Mouse (Mus musculus) activated CD4-positive, CD25-positive, alpha-beta regulatory T cell, adult 4 months (primary cell): ENCODE results near the gene Tmem8b. TPM values are rescaled to one million over a fixed set of nuclear protein-coding genes. Genes with fewer than 3 reads are reported as not detected.
A peak's percentile ranks its signal among the peaks of the same experiment; 100 is the strongest.

Experiments
- ATAC-seq: one replicate; pipeline ENCODE4 v1.8.0; 2017
- polyA plus RNA-seq, 2 experiments: library from polyadenylated mRNA; unstranded; fragments of 100-300 nt; shearing (Covaris generic); gene quantifications; one replicate each; pipeline ENCODE4 v1.2.1; 2017

Gene Tmem8b
- polyA plus RNA-seq, result under 1 TPM; 0.38 to 0.90 TPM

DNA sequence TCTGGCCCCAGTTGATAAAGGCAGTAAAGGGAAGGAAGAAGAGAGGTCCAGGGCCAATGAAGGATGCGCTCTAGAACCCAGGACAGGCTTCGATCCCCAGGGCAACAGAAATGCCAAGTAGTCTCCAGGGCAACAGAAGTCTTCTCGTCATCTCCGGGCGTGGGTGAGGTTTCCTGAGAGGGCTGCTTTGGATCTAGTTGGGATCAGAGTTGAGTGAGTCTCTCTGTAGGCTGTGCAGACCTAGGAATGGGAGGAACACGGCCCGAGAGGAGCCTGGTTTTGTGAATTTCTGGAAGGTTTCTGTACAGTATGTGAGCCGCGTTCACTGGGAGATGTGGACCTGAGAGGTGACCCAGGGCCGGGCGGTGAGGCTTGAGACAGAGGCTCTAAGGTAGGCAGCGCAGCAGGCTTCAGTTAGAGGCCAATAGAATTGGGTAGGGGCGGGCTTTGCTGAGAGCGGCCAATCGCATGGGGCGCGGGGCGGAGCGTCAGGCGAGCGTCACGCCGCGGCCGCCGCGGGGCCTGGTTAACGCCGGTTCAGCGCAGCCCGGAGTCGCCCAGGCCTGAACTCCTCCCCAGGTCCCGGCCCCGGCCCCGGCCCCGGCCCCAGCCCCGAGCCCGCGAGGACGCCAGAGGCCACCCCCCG, at the start of gene Tmem8b, which contains the start of gene Fam221b:
TSS of gene Tmem8b (plus strand) at position 190 of the 646 bp plus-strand sequence.
TSS of gene Fam221b (minus strand) at position 364 of the 646 bp plus-strand sequence.
- ATAC-seq, result peak; percentile 97

DNA sequence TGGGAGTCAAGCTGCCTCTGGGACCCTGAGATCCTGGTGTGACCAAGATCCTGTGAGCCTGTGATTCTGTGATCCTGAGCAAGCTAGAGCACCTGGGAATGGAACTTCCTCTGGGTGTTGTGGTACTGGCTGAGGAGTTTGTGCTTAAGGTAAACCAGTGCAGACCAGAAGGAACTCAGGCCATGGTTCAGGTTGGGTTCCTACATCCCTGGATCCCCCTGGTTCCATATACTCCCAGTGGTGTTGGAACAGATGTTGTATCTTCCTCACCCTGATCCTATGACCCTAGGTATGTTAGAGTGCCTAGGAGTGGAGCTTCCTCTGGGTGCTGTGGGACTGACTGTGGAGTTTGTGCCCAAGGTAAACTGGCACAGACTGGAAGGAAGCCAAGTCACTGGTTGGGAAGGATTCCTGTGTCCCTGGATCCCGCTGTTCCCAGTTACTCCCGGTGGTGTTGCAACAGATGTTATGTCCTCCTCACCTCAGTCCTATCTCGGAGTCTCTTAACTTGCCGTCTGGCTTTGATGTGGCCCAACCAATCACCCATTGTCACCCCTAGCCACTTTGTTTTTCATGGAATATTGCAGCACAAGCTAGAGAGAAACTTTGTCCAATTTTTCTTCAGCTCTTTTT, 48.5 kb upstream of the Tmem8b start:
- no peak for ATAC-seq

- no peak for ATAC-seq
Observed at GRCm38 (mm10) chr4:43629106-43629817, 39.5 kb upstream of the Tmem8b start.

DNA sequence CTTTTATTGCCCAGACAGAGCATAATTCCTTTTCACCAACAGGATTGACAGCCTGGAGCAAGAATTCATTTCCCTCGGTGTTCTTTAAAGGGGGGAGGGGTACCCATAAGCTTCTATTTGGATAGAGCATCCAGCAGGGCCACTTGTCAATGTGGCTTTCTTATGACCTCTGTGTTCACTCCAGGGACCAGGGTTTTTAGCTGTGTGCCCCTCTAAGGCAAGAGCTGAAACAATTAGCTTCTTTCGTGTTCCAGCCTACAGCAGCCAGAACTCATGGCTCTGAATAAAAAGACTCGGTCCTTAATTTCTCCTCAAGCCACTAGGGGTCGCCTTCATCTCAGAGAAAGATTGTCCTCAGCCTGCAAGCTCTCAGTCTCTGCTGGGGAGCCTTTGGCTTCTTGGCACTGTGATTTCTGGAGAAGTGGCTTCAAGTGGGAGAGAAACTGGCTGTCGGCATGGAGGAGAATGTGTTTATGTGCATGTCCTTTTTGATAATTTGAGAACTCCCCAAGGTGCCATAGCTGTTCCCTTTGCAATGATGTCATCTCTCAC, 38.7 kb upstream of the Tmem8b start:
- ATAC-seq, result no peak

DNA sequence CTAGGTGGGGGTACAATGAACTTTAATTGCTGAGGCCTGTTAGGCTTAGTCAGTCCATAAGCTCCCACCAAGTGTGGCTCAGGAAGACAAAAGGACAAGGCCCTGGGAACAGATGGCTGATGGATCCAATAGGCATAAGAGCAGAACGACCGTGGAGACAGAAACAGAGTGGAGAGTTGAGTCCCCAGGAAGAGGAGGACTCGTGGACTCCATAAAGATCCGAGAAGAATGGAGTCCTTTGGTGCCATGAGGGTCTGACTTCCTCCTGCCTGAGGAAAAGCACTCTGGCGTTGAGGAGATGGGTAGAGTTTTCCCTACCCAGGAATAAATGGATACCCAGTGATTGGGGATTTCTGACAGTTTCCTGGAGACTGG, 38.1 kb upstream of the Tmem8b start:
- no peak for ATAC-seq

GRCm38 (mm10) chr4:43631046-43631955, 37.5 kb upstream of the Tmem8b start, which contains the start of gene Npr2:
Gene Npr2, plus strand, starts transcription at chr4:43631935.
- no peak for ATAC-seq

- ATAC-seq, result no peak
Observed at GRCm38 (mm10) chr4:43631956-43632920, 36.5 kb upstream of the Tmem8b start.

GRCm38 (mm10) chr4:43633296-43633695, 35.5 kb upstream of the Tmem8b start:
- no peak for ATAC-seq

DNA sequence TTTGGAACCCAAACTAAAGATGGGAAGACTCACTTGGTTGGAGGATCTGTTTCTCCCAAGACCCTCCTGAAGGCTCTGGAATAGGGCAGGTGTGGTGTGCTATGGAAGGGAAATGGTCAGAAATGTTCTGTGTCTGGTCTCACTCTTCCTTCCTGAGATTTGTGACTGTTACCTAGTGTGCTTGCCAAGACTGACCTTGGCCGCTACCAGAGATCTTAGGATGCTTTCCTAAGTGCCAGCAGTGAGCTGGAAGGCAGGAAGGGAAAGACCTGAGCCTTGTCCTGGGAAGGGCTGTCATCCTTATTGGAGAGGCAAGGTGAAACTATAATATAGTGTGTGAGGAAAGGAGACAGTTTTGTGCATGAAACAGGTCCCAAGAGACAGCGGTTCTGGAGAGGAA, 35.0 kb upstream of the Tmem8b start:
- ATAC-seq, result no peak

GRCm38 (mm10) chr4:43634621-43635374, 34.0 kb upstream of the Tmem8b start:
- ATAC-seq, result no peak

DNA sequence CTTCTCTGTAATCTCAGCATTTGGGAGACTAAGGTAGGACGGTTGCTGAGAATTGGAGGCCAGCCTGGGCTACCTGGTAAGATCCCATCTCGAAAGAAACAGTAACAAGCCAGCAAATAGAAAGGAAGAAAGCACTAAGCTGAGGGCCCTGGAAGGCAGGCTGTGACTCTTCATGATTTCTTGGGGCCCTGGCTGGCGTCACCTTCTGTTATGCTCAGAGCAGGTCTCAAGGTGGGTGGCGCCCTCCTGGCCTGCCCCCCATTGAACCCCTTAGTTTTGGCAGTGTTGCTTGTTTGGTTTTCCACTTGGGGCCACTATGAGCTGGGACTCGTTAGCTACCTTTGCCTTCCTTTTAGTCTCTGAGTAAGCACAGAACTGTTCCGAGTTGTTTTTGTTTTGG, 32.0 kb upstream of the Tmem8b start:
- no peak for ATAC-seq

GRCm38 (mm10) chr4:43640076-43640475, 28.7 kb upstream of the Tmem8b start:
- no peak for ATAC-seq

DNA sequence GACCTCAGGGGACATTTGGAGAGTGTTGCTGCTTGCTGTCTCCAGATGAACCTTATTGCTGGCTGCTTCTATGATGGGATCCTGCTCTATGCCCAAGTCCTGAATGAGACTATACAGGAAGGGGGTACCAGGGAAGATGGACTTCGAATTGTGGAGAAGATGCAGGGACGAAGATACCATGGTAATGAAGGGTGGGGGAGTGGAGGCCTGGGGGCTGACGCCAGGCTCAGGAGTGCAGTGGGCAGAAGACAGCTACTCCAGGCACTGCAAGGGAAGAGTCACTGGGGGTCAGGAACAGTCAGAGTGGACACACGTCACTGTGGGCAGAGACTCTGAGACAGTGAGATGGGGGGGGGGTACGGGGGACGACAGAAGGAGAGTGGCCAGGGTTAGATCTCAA, 28.3 kb upstream of the Tmem8b start:
- no peak for ATAC-seq

GRCm38 (mm10) chr4:43649783-43650182, 19.0 kb upstream of the Tmem8b start:
- ATAC-seq, result no peak

DNA sequence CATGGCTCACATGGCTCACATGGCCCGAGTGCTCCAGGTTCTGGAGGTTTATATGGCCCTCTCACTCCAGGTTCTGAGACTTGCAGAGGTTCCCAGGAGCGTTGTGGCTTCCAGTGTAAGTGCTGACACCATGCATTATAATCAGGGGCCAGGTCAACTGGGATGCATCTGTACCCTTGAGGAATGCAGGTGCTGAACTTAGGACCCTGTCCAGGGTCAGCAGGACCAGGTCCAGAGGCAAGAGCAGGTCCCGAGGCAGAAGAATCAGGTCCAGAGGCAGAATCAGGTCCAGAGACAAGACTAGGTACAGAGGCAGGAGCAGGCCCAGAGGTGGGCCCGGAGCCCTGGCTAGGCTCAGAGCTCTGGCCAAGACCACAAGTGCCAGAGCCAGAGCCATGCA, 16.0 kb upstream of the Tmem8b start:
- ATAC-seq, result no peak

DNA sequence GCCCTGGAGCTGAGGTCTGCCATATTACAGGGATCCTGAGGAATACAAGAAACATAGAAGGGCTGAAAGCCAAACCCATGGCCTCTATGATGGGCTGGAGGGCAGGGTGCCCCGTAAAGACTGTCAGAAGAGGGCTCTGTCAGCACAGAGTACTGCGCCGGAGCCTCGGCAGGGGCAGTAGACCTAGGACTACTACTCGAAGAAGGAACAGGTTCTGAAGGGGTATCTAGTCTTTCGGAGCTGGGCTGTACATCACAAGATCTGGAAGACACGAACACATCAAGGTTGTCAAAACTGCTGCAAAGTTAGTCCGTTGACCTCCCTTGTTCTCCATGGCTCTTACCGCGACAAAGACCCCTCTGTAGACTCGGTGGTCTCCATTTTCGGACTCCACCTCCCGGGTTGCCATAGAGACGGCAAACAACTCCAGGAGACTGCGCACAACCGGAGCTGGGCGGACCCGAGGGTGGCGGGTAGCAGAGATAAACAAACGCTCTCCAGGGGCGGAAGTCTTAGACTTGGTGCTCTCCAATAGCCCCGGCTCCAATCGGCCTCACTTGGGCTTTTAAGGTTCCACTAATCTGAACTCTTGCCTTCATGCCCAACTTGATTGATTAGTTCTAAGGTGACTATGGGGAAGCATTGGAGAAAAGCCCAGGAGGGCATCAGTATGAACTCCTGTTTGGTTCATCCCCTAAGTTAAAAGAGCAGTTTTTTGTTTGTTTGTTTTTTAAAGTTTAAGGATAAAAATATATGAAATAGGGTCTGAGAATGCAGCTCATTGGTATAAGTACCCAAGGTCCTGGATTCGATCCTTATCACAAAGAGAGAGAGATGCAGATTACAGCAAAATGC, 15.4 kb upstream of the Tmem8b start, which contains the start of gene Spag8:
TSS of gene Spag8 (minus strand) at position 434 of the 855 bp plus-strand sequence.
- ATAC-seq, result no peak

DNA sequence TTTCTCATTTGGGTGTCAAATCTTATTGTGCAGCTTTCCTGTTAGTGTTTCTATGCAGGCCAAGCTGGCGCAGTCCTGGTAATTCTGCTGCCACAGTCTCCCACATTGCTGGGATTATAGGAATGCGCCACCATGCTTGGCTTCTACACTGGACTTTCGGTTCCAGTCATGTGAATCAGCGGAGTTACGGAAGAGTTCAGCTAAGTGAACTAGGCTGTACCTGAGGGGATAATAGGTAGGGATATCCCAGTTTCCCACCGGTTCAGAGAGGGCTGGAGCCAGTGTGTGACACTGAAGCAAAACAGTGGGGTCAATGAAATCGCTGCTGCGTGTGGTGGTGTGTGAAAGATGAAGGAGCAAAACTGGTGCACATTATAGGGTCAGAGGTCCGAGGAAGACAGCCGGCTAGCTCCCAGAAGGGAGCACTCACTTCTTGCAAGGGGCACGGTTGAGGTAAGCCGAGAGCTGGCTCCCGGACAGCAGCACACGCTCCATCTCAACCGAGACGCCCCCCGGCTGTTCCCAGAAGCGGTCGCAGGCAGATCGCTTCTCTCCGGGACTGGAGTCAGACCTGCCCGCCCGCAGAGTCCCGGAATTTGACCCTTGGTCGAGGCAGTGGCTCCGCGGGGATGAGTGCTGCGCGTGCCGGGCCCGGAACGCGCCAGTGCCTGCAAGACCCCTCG, 13.0 kb upstream of the Tmem8b start:
- ATAC-seq, result peak; percentile 4

DNA sequence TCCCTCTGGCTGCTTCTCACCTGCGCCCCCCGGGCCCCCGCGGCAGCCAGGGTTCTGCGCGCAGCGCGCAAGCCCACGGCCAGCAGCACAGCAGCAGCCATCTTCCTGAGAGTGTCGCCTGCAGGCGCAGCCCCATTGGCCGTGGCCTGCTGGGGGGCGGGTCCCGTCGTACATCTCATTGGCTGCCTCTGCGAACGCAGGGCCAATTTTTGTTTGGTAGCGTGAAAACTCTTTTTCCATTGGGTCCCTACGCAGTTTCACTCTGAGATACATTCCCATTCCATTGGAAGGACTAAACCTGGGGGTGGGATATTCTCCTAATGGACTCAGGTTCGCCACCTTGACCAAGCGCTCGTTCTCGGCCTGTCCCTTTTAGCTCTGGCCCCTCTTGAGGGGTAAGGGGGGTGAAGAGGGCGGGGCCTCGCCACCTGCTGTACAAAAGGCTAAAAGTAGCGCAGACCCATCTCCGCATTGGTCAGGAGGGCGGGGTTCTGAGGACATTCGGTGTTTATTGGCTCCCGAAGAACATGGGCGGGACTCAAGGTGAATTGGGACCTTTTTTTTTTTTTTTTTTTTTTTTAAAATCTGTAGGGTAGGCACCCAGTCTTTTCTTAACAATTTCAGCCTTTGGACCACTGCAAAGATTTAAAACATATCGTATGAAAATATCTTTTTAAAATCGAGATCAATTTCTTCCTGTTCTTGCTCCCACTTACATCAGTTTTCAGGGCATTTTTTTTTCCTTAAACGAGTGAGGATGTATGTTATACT, 12.2 kb upstream of the Tmem8b start, which contains the start of gene Hint2:
TSS of gene Hint2 (minus strand) at position 128 of the 771 bp plus-strand sequence.
- ATAC-seq, result peak; percentile 96
